Mouse (Mus musculus) adrenal gland (tissue): ENCODE results near the gene Gna13.

Source experiments
- intact Hi-C: fragments of 180-260 bp; cut with DNase I; formaldehyde crosslinking; loops from one replicate; pipeline ENCODE4 v1.15.1; 2025

The Gna13 gene

DNA sequence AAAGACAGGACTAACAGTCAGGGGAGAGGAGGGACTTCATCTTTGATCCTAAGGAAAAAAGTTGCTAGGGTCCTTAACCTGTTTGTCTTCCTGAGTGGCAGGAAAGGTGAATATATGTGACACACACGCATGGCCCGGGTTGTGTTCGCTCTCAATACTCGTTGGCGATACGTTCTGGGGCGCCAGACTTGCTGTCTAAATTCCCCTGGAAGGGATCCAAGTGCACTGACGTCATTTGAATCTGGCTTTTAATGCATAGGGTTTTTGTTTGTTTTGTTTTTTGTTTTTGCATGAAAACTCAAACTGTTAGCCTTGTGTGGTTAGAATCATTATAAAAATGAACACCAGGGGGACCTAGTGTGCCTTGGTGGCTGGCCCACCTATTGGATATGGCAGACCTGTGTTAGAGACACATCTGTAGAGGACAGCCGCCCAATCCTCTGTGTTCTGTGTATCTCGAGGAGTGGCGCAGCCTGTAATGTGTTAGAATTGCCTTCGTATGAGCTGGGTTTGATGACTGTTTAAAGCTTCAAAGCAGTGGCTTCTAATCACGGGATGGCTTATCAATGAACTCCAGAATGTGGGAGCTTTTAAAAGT lies 82.9 kb downstream of the Gna13 start:
- intact Hi-C loops, result loop anchor here (5.0 to 10.0 kb wide), 2 partner anchors 169 to 417 kb away; partner anchors contain the start of gene Wipi1
